Mouse (Mus musculus) bone marrow macrophage, adult 2 months (primary cell): ENCODE measurements around the gene Gfi1. TPM values are rescaled to one million over a fixed set of nuclear protein-coding genes. Genes with fewer than 3 reads are reported as not detected.
A peak's percentile ranks its signal among the peaks of the same experiment; 100 is the strongest.

Experiments used
- H3K27ac ChIP-seq: 2 replicates; pipeline ENCODE4 v1.5.1; 2012; ENCODE audit warnings: low read depth, low read length; ENCODE audit not compliant: insufficient read depth
- H3K4me1 ChIP-seq: 2 replicates; pipeline ENCODE4 v1.6.1; 2012; ENCODE audit warnings: low read length; ENCODE audit not compliant: control insufficient read depth, insufficient read depth
- H3K4me3 ChIP-seq: 2 replicates; pipeline ENCODE4 v1.5.1; 2012; ENCODE audit warnings: mild to moderate bottlenecking, low read length, moderate library complexity; ENCODE audit not compliant: insufficient read depth
- CTCF ChIP-seq: IDR thresholded peaks from 2 replicates; pipeline ENCODE4 v1.5.1; 2012; ENCODE audit warnings: low read depth, mild to moderate bottlenecking, low read length, moderate library complexity
- POLR2A ChIP-seq: IDR thresholded peaks from 2 replicates; pipeline ENCODE4 v1.6.1; 2012; ENCODE audit warnings: mild to moderate bottlenecking, low read depth, low read length, borderline replicate concordance
- polyA plus RNA-seq: library from polyadenylated mRNA; stranded (reverse); fragments of >200 nt; gene quantifications from 2 replicates; pipeline ENCODE4 v1.2.4, GENCODE M21; 2012; ENCODE audit not compliant: missing spikeins, insufficient read depth, insufficient read length

The Gfi1 gene
- polyA plus RNA-seq, 1 experiment: not detected

- peak overlapping the region; percentile 58 for H3K27ac ChIP-seq
- H3K4me3 ChIP-seq: no peak overlapping the region
- peaks cover 19% of the 10 kb centered on the region for H3K4me1 ChIP-seq
- no peak for TF ChIP-seq CTCF
- no peak for TF ChIP-seq POLR2A
These were observed 23.5 kb upstream of the Gfi1 start for GRCm38 (mm10) chr5:107749229-107749916.

- no peak overlapping the region for H3K4me3 ChIP-seq
- no peak for TF ChIP-seq POLR2A
- TF ChIP-seq CTCF: no peak
- no peak overlapping the region for H3K27ac ChIP-seq
- no peaks in the 10 kb centered on the region for H3K4me1 ChIP-seq
These were observed 13.2 kb upstream of the Gfi1 start for GRCm38 (mm10) chr5:107739023-107739422.

GRCm38 (mm10) chr5:107738296-107738695 is 12.5 kb upstream of the Gfi1 start:
- no peak overlapping the region for H3K27ac ChIP-seq
- no peaks in the 10 kb centered on the region for H3K4me1 ChIP-seq
- TF ChIP-seq CTCF (no peak), POLR2A (no peak)
- no peak overlapping the region for H3K4me3 ChIP-seq

DNA sequence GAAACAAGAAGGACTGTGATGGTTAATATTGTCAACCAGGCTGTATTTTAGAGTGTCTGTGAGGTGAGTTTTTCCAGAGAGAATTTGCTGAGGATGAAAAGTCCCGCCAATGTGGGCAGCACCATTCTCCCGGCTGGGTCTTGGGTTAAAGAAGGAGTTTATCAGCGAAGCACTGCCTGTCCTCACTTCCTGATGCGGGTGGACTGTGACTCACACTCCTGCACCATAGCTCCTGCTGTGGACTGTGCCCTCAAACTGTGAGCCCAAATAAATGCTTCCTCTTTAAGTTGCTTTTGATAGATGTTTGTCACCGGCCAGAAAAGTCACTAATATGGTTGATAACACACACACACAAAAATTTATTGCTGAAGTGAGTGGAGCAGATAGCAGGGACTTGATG is 10.3 kb upstream of the Gfi1 start:
- Histone ChIP-seq H3K27ac (no peak overlapping the region), H3K4me3 (no peak overlapping the region), H3K4me1 (no peaks in the 10 kb centered on the region)
- TF ChIP-seq CTCF: no peak
- TF ChIP-seq POLR2A: no peak

DNA sequence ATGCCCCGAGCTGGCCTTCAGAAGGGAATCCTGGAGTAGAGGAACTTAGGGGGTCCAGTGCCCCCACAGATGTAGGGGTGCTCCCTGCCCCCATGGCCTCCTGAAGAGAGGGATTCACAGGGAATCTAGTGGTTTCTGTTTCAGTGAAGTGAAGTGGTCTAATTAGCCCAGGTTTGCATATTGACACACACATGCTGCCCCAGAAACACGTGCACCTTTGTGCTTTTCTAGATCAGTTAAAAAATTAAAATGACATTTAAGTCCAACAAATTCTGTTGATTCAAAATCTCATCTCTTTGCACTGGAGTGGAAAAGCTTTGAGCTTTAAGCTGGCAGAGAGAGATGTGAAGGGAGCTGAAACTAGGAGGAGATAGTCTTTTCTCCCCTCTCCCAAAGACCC is 6.0 kb upstream of the Gfi1 start:
- TF ChIP-seq CTCF (no peak), POLR2A (no peak)
- H3K4me3 ChIP-seq: no peak overlapping the region
- no peak overlapping the region for H3K27ac ChIP-seq
- no peaks in the 10 kb centered on the region for H3K4me1 ChIP-seq

GRCm38 (mm10) chr5:107731408-107731807 is 5.6 kb upstream of the Gfi1 start:
- no peak for TF ChIP-seq CTCF
- TF ChIP-seq POLR2A: no peak
- no peak overlapping the region for H3K4me3 ChIP-seq
- no peaks in the 10 kb centered on the region for H3K4me1 ChIP-seq
- H3K27ac ChIP-seq: no peak overlapping the region

GRCm38 (mm10) chr5:107727007-107727402 is 1.2 kb upstream of the Gfi1 start:
- H3K4me1 ChIP-seq: no peaks in the 10 kb centered on the region
- no peak overlapping the region for H3K27ac ChIP-seq
- peak overlapping the region; percentile 59; the same call in 1 of the 2 replicates for H3K4me3 ChIP-seq

DNA sequence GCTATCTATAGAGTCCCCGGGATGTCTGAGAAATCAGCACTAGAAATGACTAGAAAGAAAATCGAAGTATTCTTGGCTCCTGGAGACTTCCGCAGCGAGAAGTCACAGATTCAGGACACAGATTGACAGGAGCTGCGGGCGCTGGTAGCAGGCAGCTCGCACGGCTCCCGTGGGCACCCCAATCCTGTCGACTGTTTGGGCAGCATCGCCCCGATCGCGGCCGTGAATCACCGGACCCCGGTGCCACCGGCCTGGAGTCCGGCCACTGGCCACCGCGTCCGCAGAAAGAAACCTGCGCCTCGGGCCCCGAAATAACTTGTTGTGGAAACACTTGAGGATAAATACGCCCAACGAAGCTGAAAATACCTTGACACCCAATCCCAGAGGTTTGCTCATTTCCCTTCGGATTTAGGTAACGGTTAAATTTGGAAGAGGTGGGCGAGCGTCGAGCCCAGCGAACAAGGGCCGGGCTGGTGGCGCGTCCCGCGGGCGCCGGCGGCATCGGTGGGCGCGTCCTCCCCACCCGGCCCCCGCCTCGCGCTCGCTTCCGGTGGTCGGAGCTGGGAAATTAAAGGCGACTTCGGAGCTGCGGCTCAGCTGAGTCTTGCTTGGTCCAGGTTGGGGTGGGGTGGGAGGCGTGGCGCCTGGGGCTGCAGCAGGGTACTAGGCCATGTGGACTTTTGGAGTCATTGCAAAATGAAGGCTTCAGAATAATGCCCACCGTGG is 608 bp upstream of the Gfi1 start:
- Histone ChIP-seq H3K4me3 (peak overlapping the region; percentile 59), H3K4me1 (no peaks in the 10 kb centered on the region), H3K27ac (no peak overlapping the region)
- TF ChIP-seq CTCF (no peak), POLR2A (no peak)

More at GRCm38 (mm10) chr5:107727007-107727402, 1.2 kb upstream of the Gfi1 start:
- no peak for TF ChIP-seq CTCF
- TF ChIP-seq POLR2A: no peak

DNA sequence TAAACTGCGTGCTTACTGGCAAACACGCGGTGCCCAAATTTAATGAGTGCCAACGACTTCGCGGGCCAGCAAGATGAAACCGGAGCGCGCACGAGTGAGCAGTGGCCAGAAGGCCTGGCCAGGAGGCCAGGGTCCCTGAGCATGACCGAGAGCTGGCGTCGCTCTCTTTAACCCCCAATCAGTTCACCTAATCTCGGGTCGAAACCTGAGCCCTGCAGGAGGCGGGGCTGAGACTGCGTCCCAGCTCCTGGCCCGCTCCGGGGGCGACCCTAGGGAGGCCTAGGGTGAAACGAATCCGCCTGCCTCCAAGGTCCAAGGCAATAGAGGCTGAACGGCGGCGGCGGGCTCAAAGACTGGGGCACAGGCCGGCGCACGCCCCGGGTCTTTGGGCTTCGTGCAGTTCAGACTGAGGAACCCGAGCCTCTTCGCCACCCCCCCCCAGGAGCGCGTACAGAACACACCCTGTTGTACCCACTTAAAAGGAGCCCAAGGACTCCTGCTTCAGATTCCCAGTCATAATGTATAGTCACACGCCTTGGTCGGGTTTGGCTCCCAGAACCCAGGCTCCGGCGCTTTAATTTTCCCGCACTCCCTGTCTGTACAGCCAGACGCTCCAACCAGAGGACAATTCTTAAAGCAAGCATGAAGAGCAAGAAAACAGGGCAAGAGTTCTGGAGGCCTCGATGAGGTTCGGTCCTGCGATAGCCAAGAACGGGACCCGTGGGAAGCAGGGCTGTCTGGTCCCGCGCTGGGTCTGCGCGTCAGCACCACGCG is 988 bp downstream of the Gfi1 start:
- H3K4me3 ChIP-seq: peak overlapping the region; percentile 59
- H3K27ac ChIP-seq: no peak overlapping the region
- TF ChIP-seq POLR2A (no peak), CTCF (no peak)
- H3K4me1 ChIP-seq: no peaks in the 10 kb centered on the region
